In genomic region chr12:100993146-100993545, GRCm38 (mm10) we compare ENCODE assay signal across 14 mouse cellular contexts.
"Had no signal": no experiment of that assay in that cellular context is flagged by ENCODE, and none has a peak within 500 bp of the region (broad histone marks: within the 10 kb centered on the region; RNA-seq: fewer than 3 reads in every experiment).

No protein-coding gene starts in this region.

- H3K27ac ChIP-seq: limb, embryonic 10.5 days; liver, embryonic 15.5 days; midbrain, embryonic 15.5 days; neural tube, embryonic 13.5 days had no signal

- DNase-seq: kidney, adult 8-10 months; kidney, postnatal 36 days; layer of hippocampus, adult 9-11 months; lung, adult 2 months; lung, postnatal 4 days; right cerebral cortex, adult 18-20 months; right cerebral cortex, postnatal 25 days; thymus, adult 18-20 months; thymus, postnatal 25 days had no signal

- H3K4me3 ChIP-seq: limb, embryonic 10.5 days; liver, embryonic 15.5 days; megakaryocyte, embryonic 14.5 days; midbrain, embryonic 15.5 days; neural tube, embryonic 13.5 days had no signal
